Mouse (Mus musculus) hindbrain, postnatal 0 days (tissue): ENCODE results near the gene Crot. TPM values are rescaled to one million over a fixed set of nuclear protein-coding genes. Genes with fewer than 3 reads are reported as not detected.

Experiments used
- ATAC-seq: fragments of 200-750 bp; cut with Nextera tagmentation; 2 replicates; pipeline ENCODE4 v1.8.0; 2017; ENCODE audit warnings: mild to moderate bottlenecking, moderate TSS enrichment, moderate library complexity
- DNase-seq: peaks from one replicate; pipeline ENCODE4 v3.0.0-alpha.2; 2015; ENCODE audit warnings: low spot score
- H3K27ac ChIP-seq: fragments of 300-500 bp; sonication (generic); 2 replicates; pipeline ENCODE4 v1.5.1; 2014; ENCODE audit warnings: mild to moderate bottlenecking
- H3K27me3 ChIP-seq: fragments of 300-500 bp; sonication (generic); 2 replicates; pipeline ENCODE4 v1.6.1; 2014; ENCODE audit warnings: low read length, mixed read lengths; ENCODE audit not compliant: insufficient read depth
- H3K36me3 ChIP-seq: fragments of 300-500 bp; sonication (generic); 2 replicates; pipeline ENCODE4 v1.6.1; 2014; ENCODE audit warnings: low read length, mixed read lengths; ENCODE audit not compliant: insufficient read depth
- H3K4me1 ChIP-seq: fragments of 300-500 bp; sonication (generic); 2 replicates; pipeline ENCODE4 v1.6.1; 2014; ENCODE audit warnings: antibody characterized with exemption, low read length, mixed read lengths; ENCODE audit not compliant: insufficient read depth
- H3K4me2 ChIP-seq: fragments of 300-500 bp; sonication (generic); 2 replicates; pipeline ENCODE4 v1.6.1; 2014; ENCODE audit warnings: low read depth, mild to moderate bottlenecking, low read length, moderate library complexity, mixed read lengths
- H3K4me3 ChIP-seq: fragments of 300-500 bp; sonication (generic); 2 replicates; pipeline ENCODE4 v1.5.1; 2014; ENCODE audit warnings: low read length
- H3K9ac ChIP-seq: fragments of 300-500 bp; sonication (generic); replicated peaks from 2 replicates; pipeline ENCODE4 v1.6.1; 2014; ENCODE audit warnings: mild to moderate bottlenecking, low read length, moderate library complexity, mixed read lengths
- H3K9me3 ChIP-seq: fragments of 300-500 bp; sonication (generic); 2 replicates; pipeline ENCODE4 v1.6.1; 2016; ENCODE audit warnings: low read length, mixed read lengths
- CTCF ChIP-seq: IDR thresholded peaks from 2 replicates; pipeline ENCODE4 v1.5.1; 2016; ENCODE audit warnings: antibody characterized with exemption, control low read depth, low read depth
- WGBS: fragments of 180-500 bp; shearing (Covaris S2); extraction: QIAGEN DNeasy Blood & Tissue Kit; methylation state at CpG from one replicate; pipeline ENCODE4 v1.1.7; 2014; 5-methylcytosine and 5-hydroxymethylcytosine counted together
- polyA plus RNA-seq: library from polyadenylated mRNA; unstranded; fragments of >200 nt; fragmentation: Nextera tagmentation; extraction: Ambion mirVana; gene quantifications from 2 replicates; pipeline ENCODE4 v1.2.1, GENCODE M21; 2015
- total RNA-seq: library from RNA; depleted of rRNA; stranded (reverse); fragments of >200 nt; gene quantifications from 2 replicates; pipeline ENCODE4 v1.2.3, GENCODE M21; 2014

The Crot gene
- total and polyA plus RNA-seq, 2 experiments from 2014 or later = 20.7 to 26.0 TPM

DNA sequence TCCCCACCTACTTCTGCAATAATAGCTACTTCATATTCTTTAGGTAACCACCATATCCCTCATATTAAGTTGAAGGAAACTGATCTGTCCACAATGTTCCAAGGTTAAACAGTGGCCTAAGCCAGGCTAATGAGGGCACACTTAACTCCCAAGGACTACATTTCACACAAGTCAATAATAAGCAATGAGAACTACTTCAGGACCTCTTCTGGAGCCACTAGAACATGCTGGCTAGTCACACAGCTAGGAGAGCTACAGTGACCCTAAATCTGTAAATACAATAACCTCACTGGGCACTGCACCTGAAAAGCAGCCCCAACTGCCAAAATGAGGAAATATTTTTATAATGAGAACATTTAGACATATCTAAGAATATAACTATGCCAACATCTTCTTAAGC is 22.4 kb downstream of the Crot start:
- Histone ChIP-seq H3K4me1 (no peaks in the 10 kb centered on the region), H3K36me3 (peaks cover 23% of the 10 kb centered on the region; the same call in 1 of the 2 replicates), H3K4me2 (no peak overlapping the region), H3K4me3 (no peak overlapping the region), H3K9ac (no peak overlapping the region), H3K27ac (no peak overlapping the region), H3K27me3 (no peaks in the 10 kb centered on the region), H3K9me3 (no peaks in the 10 kb centered on the region)
- no peak for TF ChIP-seq CTCF
- DNase-seq = no peak
- ATAC-seq = no peak

DNA sequence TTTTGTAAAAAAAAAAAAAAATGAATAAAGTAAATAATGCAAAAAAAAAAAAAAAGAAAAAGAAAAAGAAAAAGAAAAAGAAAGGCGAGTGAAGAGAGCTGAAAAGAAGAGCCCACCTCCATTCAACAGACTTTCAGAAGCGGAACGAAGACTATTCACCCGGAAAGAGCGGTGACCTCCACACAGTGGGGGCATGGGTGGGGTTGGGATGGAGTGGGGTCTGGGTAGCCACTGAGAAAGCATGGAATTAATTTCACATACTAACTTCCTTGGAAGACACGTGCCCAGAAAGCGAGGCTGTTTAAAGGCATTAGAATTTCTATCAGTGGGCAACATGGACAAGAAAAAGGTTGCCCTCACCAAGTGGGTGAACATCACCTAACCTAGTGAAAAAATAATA is 24.8 kb downstream of the Crot start:
- Histone ChIP-seq H3K4me3 (no peak overlapping the region), H3K9me3 (no peaks in the 10 kb centered on the region), H3K4me1 (no peaks in the 10 kb centered on the region), H3K27me3 (no peaks in the 10 kb centered on the region), H3K36me3 (peaks cover 29% of the 10 kb centered on the region; the same call in 1 of the 2 replicates), H3K4me2 (no peak overlapping the region), H3K9ac (no peak overlapping the region), H3K27ac (no peak overlapping the region)
- WGBS = 42% methylated on average over 7 of the region's 7 CpGs
- no peak for ATAC-seq
- no peak for DNase-seq
- no peak for TF ChIP-seq CTCF

DNA sequence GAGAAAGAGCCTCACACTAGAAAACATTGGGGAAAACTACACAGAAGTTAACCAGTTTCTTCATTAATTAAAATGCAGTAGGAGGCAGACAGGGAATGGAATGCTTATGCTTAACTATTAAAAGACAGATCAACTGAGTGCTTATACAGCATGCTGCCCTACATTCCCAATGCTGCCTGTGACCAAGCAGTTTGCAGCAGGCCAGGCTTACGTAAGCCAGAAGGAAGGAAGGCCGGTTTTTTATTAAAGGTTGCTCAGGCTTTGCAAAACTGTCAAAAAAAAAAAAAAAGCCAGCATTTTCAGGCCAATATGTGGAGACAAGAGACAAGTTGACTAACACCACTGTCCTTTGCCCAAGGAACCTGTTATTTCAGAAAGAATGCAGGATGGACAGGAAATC is 26.4 kb downstream of the Crot start:
- ATAC-seq (no peak), DNase-seq (no peak)
- H3K4me2 ChIP-seq = no peak overlapping the region
- no peaks in the 10 kb centered on the region for H3K4me1 ChIP-seq
- 90% methylated on average over 2 of the region's 2 CpGs for WGBS
- no peak for TF ChIP-seq CTCF
- H3K36me3 ChIP-seq = peaks cover 35% of the 10 kb centered on the region; the same call in 1 of the 2 replicates
- H3K27ac ChIP-seq = no peak overlapping the region
- H3K4me3 ChIP-seq = no peak overlapping the region
- H3K27me3 ChIP-seq = no peaks in the 10 kb centered on the region
- H3K9ac ChIP-seq = no peak overlapping the region
- no peaks in the 10 kb centered on the region for H3K9me3 ChIP-seq

DNA sequence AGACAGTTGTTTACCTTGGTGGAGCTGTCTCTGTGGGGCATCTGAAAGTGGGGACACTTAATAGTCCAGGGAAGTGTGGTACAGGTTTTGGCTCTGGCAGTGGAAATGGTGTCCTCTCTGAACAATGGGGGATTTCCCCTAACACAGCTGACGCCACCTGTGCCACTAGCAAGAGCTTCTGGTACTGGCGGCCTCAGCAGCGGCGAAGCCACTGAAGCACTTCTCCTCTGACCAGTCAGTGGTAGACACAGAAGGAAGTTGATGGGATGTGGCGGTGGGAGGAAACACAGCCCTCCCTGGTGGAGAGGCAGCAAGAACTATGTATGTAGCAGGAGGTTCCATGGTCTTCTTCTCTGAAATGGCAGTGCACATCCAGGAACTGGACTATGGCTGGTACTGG is 32.6 kb downstream of the Crot start:
- no peak for ATAC-seq
- H3K4me2 ChIP-seq = no peak overlapping the region
- no peak overlapping the region for H3K27ac ChIP-seq
- no peak for TF ChIP-seq CTCF
- peaks cover 24% of the 10 kb centered on the region; the same call in 1 of the 2 replicates for H3K36me3 ChIP-seq
- 95% methylated on average over 5 of the region's 5 CpGs for WGBS
- no peak overlapping the region for H3K4me3 ChIP-seq
- H3K9ac ChIP-seq = no peak overlapping the region
- no peak for DNase-seq
- no peaks in the 10 kb centered on the region for H3K27me3 ChIP-seq
- H3K4me1 ChIP-seq = no peaks in the 10 kb centered on the region
- no peaks in the 10 kb centered on the region for H3K9me3 ChIP-seq

DNA sequence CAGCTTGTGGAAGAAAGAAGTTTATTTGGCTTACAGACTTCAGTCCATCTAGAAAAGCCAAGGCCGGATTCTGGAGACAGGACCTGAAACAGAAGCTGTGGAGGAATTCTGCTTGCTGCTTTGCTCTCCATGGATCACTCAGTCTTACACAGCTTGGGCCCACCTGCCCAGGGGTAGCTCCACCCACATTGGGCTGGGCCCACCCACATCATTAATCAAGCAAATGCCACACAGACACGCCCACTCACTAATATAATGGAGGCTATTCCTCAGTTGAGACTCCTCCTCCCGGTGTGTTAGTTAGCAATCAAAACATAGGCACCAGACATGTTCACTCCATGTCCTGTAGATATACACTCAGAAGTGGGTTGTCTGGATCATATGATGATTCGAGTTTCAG is 36.6 kb downstream of the Crot start:
- no peaks in the 10 kb centered on the region for H3K27me3 ChIP-seq
- no peak overlapping the region for H3K27ac ChIP-seq
- H3K36me3 ChIP-seq = peaks cover 6% of the 10 kb centered on the region; the same call in 1 of the 2 replicates
- no peak for TF ChIP-seq CTCF
- ATAC-seq (no peak), DNase-seq (no peak)
- H3K9ac ChIP-seq = no peak overlapping the region
- no peaks in the 10 kb centered on the region for H3K4me1 ChIP-seq
- no peak overlapping the region for H3K4me3 ChIP-seq
- no peak overlapping the region for H3K4me2 ChIP-seq
- WGBS = 84% methylated on average over 4 of the region's 4 CpGs
- no peaks in the 10 kb centered on the region for H3K9me3 ChIP-seq

DNA sequence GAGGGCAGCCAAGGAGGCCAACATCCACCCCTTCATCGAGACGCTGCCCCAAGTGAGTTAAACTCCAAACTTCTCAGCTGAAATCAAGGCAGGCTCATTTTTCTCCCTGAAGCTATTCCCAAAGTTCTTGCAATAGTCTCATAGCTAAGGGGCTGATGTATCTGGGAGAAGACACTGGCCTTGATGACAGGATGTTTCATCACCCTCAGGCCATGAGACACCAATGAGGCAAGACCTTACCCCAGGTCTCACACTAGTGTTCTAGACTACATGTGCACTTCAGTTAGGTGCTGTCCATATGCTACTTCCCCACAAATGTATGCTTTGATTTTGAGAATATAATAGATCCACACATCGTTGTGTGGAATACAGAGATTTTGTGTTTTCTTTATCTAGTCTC is 41.6 kb downstream of the Crot start:
- Histone ChIP-seq H3K27ac (no peak overlapping the region), H3K4me2 (no peak overlapping the region), H3K36me3 (no peaks in the 10 kb centered on the region), H3K4me3 (no peak overlapping the region), H3K4me1 (no peaks in the 10 kb centered on the region), H3K9ac (no peak overlapping the region), H3K9me3 (no peaks in the 10 kb centered on the region), H3K27me3 (no peaks in the 10 kb centered on the region)
- WGBS = 94% methylated on average over 3 of the region's 3 CpGs
- DNase-seq = no peak
- no peak for ATAC-seq
- TF ChIP-seq CTCF = no peak

DNA sequence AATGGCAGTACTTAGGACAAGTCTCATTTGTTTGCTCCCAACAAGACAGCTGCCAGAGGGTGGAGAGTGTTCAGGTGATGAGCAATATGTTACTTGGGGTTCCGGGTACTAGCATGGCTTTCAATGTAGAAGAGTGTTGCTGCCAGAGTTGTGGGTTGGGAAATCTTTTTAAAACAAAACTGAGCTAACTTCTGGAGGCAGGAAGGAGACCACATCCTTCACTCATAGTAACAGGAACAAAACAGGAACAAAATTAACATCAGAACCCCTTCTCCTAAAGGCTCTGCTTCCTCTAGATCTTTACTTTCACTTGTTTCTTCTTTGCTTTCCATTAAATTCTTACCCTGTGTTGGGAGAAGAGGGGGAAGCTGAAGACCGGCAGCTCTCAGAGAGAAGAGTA is 43.5 kb downstream of the Crot start:
- WGBS = 91% methylated on average over 2 of the region's 2 CpGs

More for the DNA sequence above, 43.5 kb downstream of the Crot start:
- Histone ChIP-seq H3K9me3 (no peaks in the 10 kb centered on the region), H3K27me3 (no peaks in the 10 kb centered on the region), H3K9ac (no peak overlapping the region), H3K4me3 (no peak overlapping the region), H3K4me1 (no peaks in the 10 kb centered on the region), H3K36me3 (no peaks in the 10 kb centered on the region), H3K27ac (no peak overlapping the region), H3K4me2 (no peak overlapping the region)
- DNase-seq = no peak
- TF ChIP-seq CTCF = no peak
- no peak for ATAC-seq
